Mouse (Mus musculus): ENCODE data around the gene Wdr38.
"Not testable (repeated sequence)": the region's sequence is repeated elsewhere in the genome, so short reads cannot be mapped to it uniquely, and the experiment has no call there.

The Wdr38 gene

GRCm38 (mm10) chr2:38992452-38992851 lies 4.8 kb upstream of the Wdr38 start:
- peak in 1 of 2 experiments; percentile 60 for DNase-seq (ENCODE audit: low spot score in 2 of 2)

GRCm38 (mm10) chr2:38999381-38999780 lies 2.1 kb downstream of the Wdr38 start:
- no peak for DNase-seq (ENCODE audit: low spot score in 2 of 2)

- no peak for DNase-seq (ENCODE audit: low spot score in 2 of 2)
Observed at GRCm38 (mm10) chr2:38999910-39000586, 2.8 kb downstream of the Wdr38 start.

- DNase-seq (ENCODE audit: low spot score in 2 of 2), result no peak
Observed at GRCm38 (mm10) chr2:39000587-39000919, 3.3 kb downstream of the Wdr38 start.

- no peak for DNase-seq (ENCODE audit: low spot score in 2 of 2)
Observed at GRCm38 (mm10) chr2:39001866-39002265, 4.6 kb downstream of the Wdr38 start.

GRCm38 (mm10) chr2:39003106-39003505 lies 5.8 kb downstream of the Wdr38 start:
- no peak for DNase-seq (ENCODE audit: low spot score in 2 of 2)

GRCm38 (mm10) chr2:39003512-39003911 lies 6.2 kb downstream of the Wdr38 start:
- DNase-seq (ENCODE audit: low spot score in 2 of 2), result no peak

GRCm38 (mm10) chr2:39004372-39004771 lies 7.1 kb downstream of the Wdr38 start:
- peak; percentile 46 to 62 for DNase-seq (ENCODE audit: low spot score in 2 of 2)

GRCm38 (mm10) chr2:39004880-39005435 lies 7.7 kb downstream of the Wdr38 start, which contains the start of gene Arpc5l:
Arpc5l (plus strand) TSS chr2:39005348.
- peak; percentile 96 for DNase-seq (ENCODE audit: low spot score in 2 of 2)

- DNase-seq (ENCODE audit: low spot score in 2 of 2), result peak in 1 of 2 experiments; percentile 54
Observed at GRCm38 (mm10) chr2:39005574-39006079, 8.4 kb downstream of the Wdr38 start, which contains the start of gene Rpl35. Rpl35 (minus strand) TSS chr2:39005624.

- DNase-seq (ENCODE audit: low spot score in 2 of 2), result no peak
Observed at GRCm38 (mm10) chr2:39006149-39006730, 9.0 kb downstream of the Wdr38 start.

- DNase-seq (ENCODE audit: low spot score in 2 of 2), result peak; percentile 96 to 97
Observed at GRCm38 (mm10) chr2:39007865-39008264, 10.6 kb downstream of the Wdr38 start.

- peak; percentile 61 to 71 for DNase-seq (ENCODE audit: low spot score in 2 of 2)
Observed at GRCm38 (mm10) chr2:39008350-39008851, 11.1 kb downstream of the Wdr38 start.

GRCm38 (mm10) chr2:39008954-39009365 lies 11.7 kb downstream of the Wdr38 start:
- peak; percentile 66 to 72 for DNase-seq (ENCODE audit: low spot score in 2 of 2)

GRCm38 (mm10) chr2:39010144-39010543 lies 12.9 kb downstream of the Wdr38 start:
- DNase-seq (ENCODE audit: low spot score in 2 of 2), result not testable (repeated sequence)

- DNase-seq (ENCODE audit: low spot score in 2 of 2), result no peak
Observed at GRCm38 (mm10) chr2:39011264-39011663, 14.0 kb downstream of the Wdr38 start.

- no peak for DNase-seq (ENCODE audit: low spot score in 2 of 2)
Observed at GRCm38 (mm10) chr2:39011971-39012370, 14.7 kb downstream of the Wdr38 start.

- no peak for DNase-seq (ENCODE audit: low spot score in 2 of 2)
Observed at GRCm38 (mm10) chr2:39012768-39013279, 15.5 kb downstream of the Wdr38 start.

- no peak for DNase-seq (ENCODE audit: low spot score in 2 of 2)
Observed at GRCm38 (mm10) chr2:39016581-39016980, 19.3 kb downstream of the Wdr38 start.

GRCm38 (mm10) chr2:39020004-39020403 lies 22.7 kb downstream of the Wdr38 start:
- DNase-seq (ENCODE audit: low spot score in 2 of 2), result no peak

GRCm38 (mm10) chr2:39031611-39032010 lies 34.3 kb downstream of the Wdr38 start:
- DNase-seq (ENCODE audit: low spot score in 2 of 2), result no peak

- no peak for DNase-seq (ENCODE audit: low spot score in 2 of 2)
Observed at GRCm38 (mm10) chr2:39040215-39040614, 42.9 kb downstream of the Wdr38 start.

Data from right cerebral cortex, postnatal 10 days (tissue).